Mouse (Mus musculus) olfactory bulb, adult 2 months (tissue): ENCODE data around the gene Sox5. TPM values are rescaled to one million over a fixed set of nuclear protein-coding genes. Genes with fewer than 3 reads are reported as not detected.

Source experiments
- H3K27ac ChIP-seq: fragments of 200-500 bp; 2 replicates; pipeline ENCODE4 v1.5.1; 2012; ENCODE audit warnings: low read depth, low read length; ENCODE audit not compliant: insufficient read depth
- H3K4me1 ChIP-seq: fragments of 200-500 bp; 2 replicates; pipeline ENCODE4 v1.6.1; 2012; ENCODE audit warnings: low read length; ENCODE audit not compliant: control insufficient read depth, insufficient read depth
- H3K4me3 ChIP-seq: fragments of 200-500 bp; 2 replicates; pipeline ENCODE4 v1.5.1; 2012; ENCODE audit warnings: mild to moderate bottlenecking, low read depth, low read length, moderate library complexity; ENCODE audit not compliant: insufficient read depth
- CTCF ChIP-seq: fragments of 200-500 bp; IDR thresholded peaks from 2 replicates; pipeline ENCODE4 v1.5.1; 2012; ENCODE audit warnings: low read depth, mild to moderate bottlenecking, low read length, moderate library complexity; ENCODE audit not compliant: insufficient read depth
- POLR2A ChIP-seq: fragments of 200-500 bp; IDR thresholded peaks from 2 replicates; pipeline ENCODE4 v1.6.1; 2012; ENCODE audit warnings: mild to moderate bottlenecking, low read depth, low read length, moderate library complexity; ENCODE audit not compliant: insufficient read depth
- WGBS: fragments of 180-500 bp; shearing (Covaris S2); methylation state at CpG from one replicate; pipeline ENCODE4 v1.1.7; 2018; 5-methylcytosine and 5-hydroxymethylcytosine counted together
- polyA plus RNA-seq: library from polyadenylated mRNA; stranded (reverse); fragments of >200 nt; gene quantifications from 2 replicates; pipeline ENCODE4 v1.2.4, GENCODE M21; 2012; ENCODE audit warnings: low replicate concordance; ENCODE audit not compliant: missing spikeins, insufficient read depth, insufficient read length

The Sox5 gene
- polyA plus RNA-seq, 1 experiment = not detected

DNA sequence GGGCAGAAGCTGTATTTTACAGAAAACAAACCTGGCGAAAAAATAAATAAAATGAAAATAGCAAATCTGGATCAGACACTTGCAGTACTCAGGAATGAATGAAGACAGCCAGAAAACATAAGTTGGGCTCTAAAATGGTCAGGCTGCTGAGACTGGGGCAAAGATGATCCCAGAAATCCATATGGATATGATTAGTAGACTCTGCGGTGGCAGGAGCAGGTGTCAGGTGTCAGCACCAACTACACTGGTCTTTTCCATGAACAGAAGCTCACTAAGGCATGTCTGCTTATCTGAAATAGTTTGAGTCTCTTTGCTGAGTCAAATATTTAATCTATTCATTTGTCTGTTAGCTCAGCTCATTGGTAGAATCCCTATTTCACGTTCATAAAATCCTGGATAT, 602.7 kb downstream of the Sox5 start:
- H3K4me3 ChIP-seq = no peak overlapping the region
- H3K27ac ChIP-seq = no peak overlapping the region
- no peak for TF ChIP-seq POLR2A
- TF ChIP-seq CTCF = no peak
- H3K4me1 ChIP-seq = no peaks in the 10 kb centered on the region; the same call in 1 of the 2 replicates
- 94% methylated on average over 3 of the region's 3 CpGs for WGBS

DNA sequence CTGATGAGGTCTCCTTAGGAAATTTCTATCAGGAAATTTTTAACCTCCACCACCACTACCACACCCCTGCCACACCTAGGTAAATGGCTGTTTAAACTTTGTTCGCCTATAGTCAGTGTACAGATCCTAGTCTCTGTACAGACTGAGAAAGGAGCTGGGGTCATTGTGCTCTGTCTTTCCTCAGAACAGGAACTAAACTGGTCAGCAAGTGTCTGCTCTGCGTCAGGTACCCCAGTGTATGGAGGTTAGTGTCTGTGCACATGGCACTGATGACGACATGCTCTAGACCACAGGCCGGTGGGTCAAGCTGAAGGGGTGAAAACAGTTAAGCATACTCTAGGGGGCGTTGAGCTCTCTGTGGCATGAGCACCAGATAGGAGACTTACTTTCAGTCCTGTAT, 605.1 kb downstream of the Sox5 start:
- no peak overlapping the region for H3K27ac ChIP-seq
- H3K4me1 ChIP-seq = no peaks in the 10 kb centered on the region; the same call in 1 of the 2 replicates
- H3K4me3 ChIP-seq = no peak overlapping the region
- TF ChIP-seq CTCF = no peak
- TF ChIP-seq POLR2A = no peak
- 95% methylated on average over 5 of the region's 5 CpGs for WGBS

DNA sequence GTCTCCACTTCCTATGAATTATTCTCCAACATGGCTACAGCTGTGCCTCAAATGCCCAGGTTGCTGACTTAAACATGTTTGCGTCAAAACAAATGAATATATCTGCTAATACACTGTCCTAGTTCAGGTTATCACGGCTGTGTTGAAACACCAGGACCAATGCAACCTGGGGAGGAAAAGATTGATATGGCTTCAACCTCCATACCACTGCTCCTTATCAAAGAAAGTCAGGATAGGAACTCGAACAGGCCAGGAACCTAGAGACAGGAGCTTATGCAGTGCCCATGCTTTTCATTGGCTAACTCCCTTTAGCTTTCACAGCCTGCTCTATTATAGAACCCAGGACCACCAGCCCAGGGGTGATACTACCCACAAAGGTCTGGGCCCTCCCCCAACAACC, 606.2 kb downstream of the Sox5 start:
- 92% methylated on average over 3 of the region's 3 CpGs for WGBS
- TF ChIP-seq CTCF = no peak
- TF ChIP-seq POLR2A = no peak

DNA sequence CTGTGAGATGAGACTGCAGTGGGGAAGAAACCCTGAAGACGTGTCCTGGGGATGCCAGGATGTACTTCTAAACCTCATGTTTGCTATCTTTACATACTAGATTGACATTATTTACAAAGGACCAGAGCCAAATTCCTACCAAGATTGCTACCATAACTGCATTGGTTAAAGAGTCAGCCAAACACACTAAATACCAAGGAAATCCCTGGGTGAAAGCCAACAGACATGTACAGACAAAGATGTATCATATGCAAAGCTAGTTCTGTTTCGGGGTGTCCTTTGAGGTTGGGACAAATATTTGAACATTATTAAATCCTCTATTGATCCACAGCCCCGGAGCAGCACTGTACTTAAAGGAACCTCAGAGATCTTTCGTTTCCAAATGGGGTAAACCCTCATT, 611.2 kb downstream of the Sox5 start:
- Histone ChIP-seq H3K27ac (no peak overlapping the region), H3K4me3 (no peak overlapping the region), H3K4me1 (peaks cover 3% of the 10 kb centered on the region; the same call in 1 of the 2 replicates)
- 66% methylated on average over 4 of the region's 4 CpGs for WGBS
- TF ChIP-seq CTCF (no peak), POLR2A (no peak)

More for the DNA sequence above, 606.2 kb downstream of the Sox5 start:
- Histone ChIP-seq H3K27ac (no peak overlapping the region), H3K4me3 (no peak overlapping the region), H3K4me1 (no peaks in the 10 kb centered on the region)

DNA sequence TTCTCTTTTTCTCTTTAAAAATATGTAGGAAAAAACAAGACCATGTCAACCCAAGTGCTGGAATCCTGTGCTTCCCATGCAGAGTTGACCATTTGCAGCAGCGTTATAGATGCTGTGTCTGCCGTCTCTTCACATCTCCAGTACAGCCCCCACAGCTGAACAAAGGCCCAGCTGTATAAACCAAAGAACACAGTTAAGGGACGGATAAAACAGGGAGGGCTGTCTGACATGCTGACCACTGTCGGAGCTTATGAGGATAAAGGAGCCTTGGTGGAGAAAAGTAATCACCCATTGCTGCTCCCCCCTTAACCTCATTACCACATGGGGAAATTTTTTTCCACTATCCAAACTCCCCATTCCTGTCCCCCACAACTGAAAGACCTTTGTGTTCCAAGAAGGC, 612.0 kb downstream of the Sox5 start:
- Histone ChIP-seq H3K27ac (no peak overlapping the region), H3K4me1 (peaks cover 3% of the 10 kb centered on the region; the same call in 1 of the 2 replicates), H3K4me3 (no peak overlapping the region)
- TF ChIP-seq CTCF = no peak
- TF ChIP-seq POLR2A = no peak
- WGBS = 49% methylated on average over 4 of the region's 4 CpGs

DNA sequence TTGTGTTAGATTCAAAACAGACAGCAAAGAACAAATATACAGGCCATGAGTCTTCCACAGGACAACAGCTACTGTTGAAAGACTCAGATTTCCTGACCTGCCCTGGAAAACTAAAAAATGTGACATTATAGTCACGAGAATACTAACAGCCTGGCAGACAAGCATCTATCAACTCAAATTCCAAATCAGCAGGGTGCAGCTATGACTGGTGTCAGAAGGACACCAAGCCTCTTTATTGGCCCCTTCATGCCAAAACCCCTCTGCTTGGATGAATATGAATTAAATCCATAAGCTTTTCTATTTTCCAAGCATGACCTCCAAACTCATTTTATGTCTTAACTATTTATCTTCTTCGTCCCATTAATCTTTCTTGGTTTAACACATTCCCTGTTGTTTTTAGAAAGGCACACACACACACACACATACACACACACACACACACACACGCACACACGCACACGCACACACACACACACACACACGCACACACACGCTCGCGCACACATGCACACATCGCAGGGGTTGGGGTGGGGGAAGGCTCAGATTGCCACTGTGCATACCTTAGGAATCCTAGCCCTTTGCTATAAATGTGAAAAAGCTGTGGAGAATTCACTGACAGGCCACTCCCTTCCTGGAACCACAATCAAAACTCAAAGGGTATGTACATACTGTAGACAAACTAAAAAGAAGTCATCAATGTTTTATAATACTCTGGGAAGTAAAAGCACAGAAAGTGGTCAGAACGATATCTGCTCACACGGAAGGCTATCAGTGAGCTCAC, 612.9 kb downstream of the Sox5 start:
- H3K4me1 ChIP-seq = peaks cover 3% of the 10 kb centered on the region; the same call in 1 of the 2 replicates
- TF ChIP-seq POLR2A (no peak), CTCF (no peak)
- 89% methylated on average over 12 of the region's 12 CpGs for WGBS

DNA sequence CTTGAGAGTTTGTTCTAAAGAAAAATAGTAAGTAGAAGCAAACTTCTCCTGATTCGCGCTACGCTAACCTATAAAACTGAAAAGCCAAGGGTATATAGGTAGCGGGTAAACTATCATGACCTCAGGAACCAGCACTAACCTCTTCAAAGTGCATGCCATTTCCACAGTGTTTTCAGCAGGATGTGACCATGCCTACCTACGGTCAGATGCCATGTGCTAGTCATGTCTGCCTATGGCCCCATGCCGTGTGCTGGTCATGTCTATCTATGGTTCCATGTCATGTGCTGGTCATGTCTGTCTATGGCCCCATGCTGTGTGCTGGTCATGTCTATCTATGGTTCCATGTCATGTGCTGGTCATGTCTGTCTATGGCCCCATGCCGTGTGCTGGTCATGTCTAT, 614.7 kb downstream of the Sox5 start:
- Histone ChIP-seq H3K4me3 (no peak overlapping the region), H3K27ac (no peak overlapping the region), H3K4me1 (peaks cover 3% of the 10 kb centered on the region; the same call in 1 of the 2 replicates)
- TF ChIP-seq POLR2A (no peak), CTCF (no peak)
- WGBS = 98% methylated on average over 7 of the region's 7 CpGs

More for the DNA sequence above, 612.9 kb downstream of the Sox5 start:
- Histone ChIP-seq H3K27ac (no peak overlapping the region), H3K4me3 (no peak overlapping the region)

DNA sequence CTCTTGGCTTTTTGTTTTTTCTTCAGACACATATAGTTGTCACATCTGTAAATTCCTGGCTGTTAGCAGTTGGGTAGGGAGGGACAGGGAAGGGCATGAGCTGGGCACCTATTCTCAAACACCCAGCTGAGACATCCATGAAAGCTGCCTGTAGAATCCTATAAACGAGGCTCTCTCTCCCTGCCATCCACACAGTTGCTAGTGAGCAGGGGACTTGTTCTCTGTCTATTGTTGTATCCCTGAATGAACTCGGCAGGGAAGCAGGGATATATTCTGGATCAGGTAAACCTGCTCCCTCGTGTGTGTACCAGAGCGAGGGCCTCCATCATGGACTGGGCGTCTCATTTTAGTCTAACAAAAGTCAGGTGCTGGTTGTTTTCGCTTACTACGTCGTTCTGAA, 615.1 kb downstream of the Sox5 start:
- Histone ChIP-seq H3K27ac (no peak overlapping the region), H3K4me3 (no peak overlapping the region), H3K4me1 (peaks cover 3% of the 10 kb centered on the region; the same call in 1 of the 2 replicates)
- 77% methylated on average over 8 of the region's 8 CpGs for WGBS
- TF ChIP-seq CTCF = no peak

DNA sequence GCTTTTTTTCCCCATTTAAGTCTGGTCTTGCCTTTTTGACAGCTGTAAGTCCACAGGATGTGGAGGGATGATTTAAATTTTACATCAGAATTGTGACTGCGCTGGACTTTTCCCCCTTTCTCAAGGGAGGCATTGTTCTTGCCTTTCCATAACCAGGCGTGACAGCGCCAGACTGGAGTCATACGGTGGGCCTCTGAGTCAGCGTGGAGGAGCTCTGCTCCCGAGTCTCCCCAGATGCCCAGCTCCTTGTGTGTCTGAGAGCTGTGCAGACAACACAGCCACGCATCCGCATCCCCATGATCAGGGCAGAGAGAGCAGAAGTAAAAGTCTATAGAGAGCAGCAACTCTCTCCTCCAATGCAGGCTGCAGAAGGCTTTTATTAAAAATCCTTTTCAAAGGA, 615.7 kb downstream of the Sox5 start:
- H3K4me1 ChIP-seq = peaks cover 3% of the 10 kb centered on the region; the same call in 1 of the 2 replicates
- H3K27ac ChIP-seq = no peak overlapping the region
- TF ChIP-seq CTCF (no peak), POLR2A (no peak)
- 25% methylated on average over 8 of the region's 8 CpGs for WGBS
- H3K4me3 ChIP-seq = no peak overlapping the region

DNA sequence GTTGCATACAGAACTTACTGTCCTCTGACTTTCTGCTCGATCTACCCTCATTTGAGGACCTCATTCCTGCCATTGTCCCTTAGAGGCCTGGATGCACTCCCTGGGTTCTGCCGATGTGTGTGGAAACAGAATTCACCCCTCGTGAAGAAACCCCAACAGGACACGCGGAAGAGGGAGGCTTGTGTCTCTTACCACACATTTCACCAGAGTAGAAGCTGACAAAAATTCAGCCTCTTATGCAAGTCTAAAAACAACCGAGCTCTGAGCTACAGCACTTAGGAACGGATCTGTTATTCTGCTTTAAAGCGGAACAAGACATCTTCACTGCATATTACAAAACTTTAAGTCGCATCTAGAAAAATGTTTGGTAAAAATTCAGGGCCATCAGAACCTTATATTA, 618.3 kb downstream of the Sox5 start:
- peaks cover 3% of the 10 kb centered on the region; the same call in 1 of the 2 replicates for H3K4me1 ChIP-seq
- no peak overlapping the region for H3K27ac ChIP-seq
- TF ChIP-seq POLR2A (no peak), CTCF (no peak)
- WGBS = 87% methylated on average over 9 of the region's 9 CpGs
- no peak overlapping the region for H3K4me3 ChIP-seq
